In genomic region chr1:121453053-121453452, GRCm38 (mm10) we compare ENCODE assay signal across 27 mouse cellular contexts.
"Had no signal": no experiment of that assay in that cellular context is flagged by ENCODE, and none has a peak within 500 bp of the region (broad histone marks: within the 10 kb centered on the region; RNA-seq: fewer than 3 reads in every experiment).

No protein-coding gene starts in this region.

- H3K4me3 ChIP-seq: gastrocnemius, adult 2 months; heart, embryonic 10.5 days; heart, embryonic 12.5 days; hindbrain, embryonic 10.5 days; intestine, embryonic 15.5 days; kidney, embryonic 15.5 days; layer of hippocampus, adult 2 months; left cerebral cortex, adult 2 months; limb, embryonic 10.5 days; limb, embryonic 12.5 days; liver, embryonic 13.5 days; liver, embryonic 15.5 days had no signal

- H3K9me3 ChIP-seq: heart, embryonic 10.5 days; heart, embryonic 12.5 days; hindbrain, embryonic 10.5 days; intestine, embryonic 15.5 days; kidney, embryonic 15.5 days; limb, embryonic 10.5 days; limb, embryonic 12.5 days; liver, embryonic 13.5 days; liver, embryonic 15.5 days had no signal

- H3K27ac ChIP-seq: gastrocnemius, adult 2 months; heart, embryonic 10.5 days; hindbrain, embryonic 10.5 days; intestine, embryonic 15.5 days; kidney, embryonic 15.5 days; layer of hippocampus, adult 2 months; left cerebral cortex, adult 2 months; liver, embryonic 13.5 days; liver, embryonic 15.5 days had no signal

- DNase-seq: gastrocnemius, adult 2 months; gastrocnemius, postnatal 10 days; gastrocnemius, postnatal 25 days; heart, adult 18-20 months; heart, postnatal 10 days; heart, postnatal 4 days; kidney, adult 18-20 months; kidney, adult 9 months; kidney, postnatal 10 days; kidney, postnatal 25 days; kidney, postnatal 4 days; liver; liver, embryonic 13.5 days had no signal

- H3K4me1 ChIP-seq: heart, embryonic 12.5 days; intestine, embryonic 15.5 days; liver, embryonic 13.5 days; liver, embryonic 15.5 days had no signal

- H3K4me2 ChIP-seq: heart, embryonic 12.5 days; hindbrain, embryonic 14.5 days; intestine, embryonic 15.5 days; kidney, embryonic 15.5 days; limb, embryonic 12.5 days; liver, embryonic 11.5 days; liver, embryonic 13.5 days; liver, embryonic 15.5 days had no signal

- H3K9ac ChIP-seq: heart, embryonic 12.5 days; intestine, embryonic 15.5 days; kidney, embryonic 15.5 days; limb, embryonic 12.5 days; liver, embryonic 13.5 days; liver, embryonic 15.5 days had no signal

- H3K27me3 ChIP-seq: heart, embryonic 12.5 days; intestine, embryonic 15.5 days; kidney, embryonic 15.5 days; limb, embryonic 12.5 days; liver, embryonic 13.5 days; liver, embryonic 15.5 days had no signal

- ATAC-seq: inflammation-experienced regulatory T-cells, adult 6 months; intestine, embryonic 15.5 days; intestine, postnatal 0 days had no signal
